Mouse (Mus musculus): ENCODE measurements around the gene Tmem87a.

Gene Tmem87a

DNA sequence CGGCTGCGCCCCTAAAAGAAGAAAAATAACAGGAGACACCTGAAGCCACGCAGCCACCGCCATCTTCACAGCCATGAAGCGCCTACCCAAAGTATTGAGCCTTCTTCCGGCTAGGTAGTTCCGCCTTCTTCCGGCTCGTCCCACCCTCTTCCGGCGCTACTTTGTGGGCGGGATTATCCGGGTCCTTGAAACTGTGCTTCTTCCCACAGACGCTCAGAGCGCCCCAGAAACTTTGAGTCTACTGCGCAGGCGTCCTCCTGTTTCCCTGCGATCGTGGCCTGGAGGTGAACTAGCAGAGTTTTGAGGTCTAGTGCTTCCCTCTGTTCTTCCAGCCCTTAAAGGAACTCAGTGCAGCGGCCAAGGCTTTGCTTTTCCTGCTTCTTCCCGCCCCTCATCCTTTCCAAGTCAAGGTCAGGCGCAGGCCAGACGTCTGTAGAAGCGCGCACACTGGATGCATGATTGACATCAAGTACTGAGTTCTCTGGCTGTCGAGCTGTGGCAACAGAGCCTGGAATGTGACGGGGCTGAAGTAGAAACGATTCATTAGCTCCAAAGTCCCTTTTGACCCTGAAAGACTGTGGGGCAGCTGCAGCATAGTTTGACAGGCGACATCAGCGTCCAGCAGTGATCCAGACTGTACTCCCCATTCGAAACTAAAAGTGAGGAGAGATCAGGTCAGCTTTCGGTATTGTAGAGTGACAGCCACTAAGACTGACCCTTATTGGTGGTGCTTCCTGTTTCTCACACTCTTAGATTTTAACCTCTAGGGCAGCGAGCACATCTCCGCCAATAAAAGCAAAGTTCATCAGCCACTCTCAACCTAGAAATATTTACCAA is at the start of gene Tmem87a:
Gene Tmem87a, minus strand, starts transcription at position 128 of the 837 bp plus-strand sequence.
- peak; percentile 94 to 95 for DNase-seq

- DNase-seq: no peak
These were observed 48.7 kb upstream of the Tmem87a start for GRCm38 (mm10) chr2:120452600-120452999.

DNA sequence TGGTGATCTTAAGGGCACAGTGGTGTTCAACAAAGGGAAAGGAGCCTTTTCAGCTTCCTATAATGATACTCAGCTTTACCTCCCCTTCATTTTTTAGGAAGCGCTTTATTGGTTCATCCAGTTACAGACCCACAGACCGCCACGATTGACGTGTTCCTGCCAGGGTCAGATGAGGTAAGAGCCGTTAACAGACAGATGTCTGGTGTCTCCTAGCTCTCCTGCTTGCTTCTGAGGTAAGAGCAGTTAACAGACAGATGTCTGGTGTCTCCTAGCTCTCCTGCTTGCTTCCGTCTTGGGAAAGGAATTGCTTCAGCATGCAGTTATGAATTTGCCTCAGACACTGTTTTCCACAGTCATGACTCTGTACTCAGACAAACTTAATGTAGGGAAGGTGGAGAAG is 46.8 kb upstream of the Tmem87a start:
- DNase-seq: no peak

GRCm38 (mm10) chr2:120447306-120447705 is 43.4 kb upstream of the Tmem87a start:
- no peak for DNase-seq

DNA sequence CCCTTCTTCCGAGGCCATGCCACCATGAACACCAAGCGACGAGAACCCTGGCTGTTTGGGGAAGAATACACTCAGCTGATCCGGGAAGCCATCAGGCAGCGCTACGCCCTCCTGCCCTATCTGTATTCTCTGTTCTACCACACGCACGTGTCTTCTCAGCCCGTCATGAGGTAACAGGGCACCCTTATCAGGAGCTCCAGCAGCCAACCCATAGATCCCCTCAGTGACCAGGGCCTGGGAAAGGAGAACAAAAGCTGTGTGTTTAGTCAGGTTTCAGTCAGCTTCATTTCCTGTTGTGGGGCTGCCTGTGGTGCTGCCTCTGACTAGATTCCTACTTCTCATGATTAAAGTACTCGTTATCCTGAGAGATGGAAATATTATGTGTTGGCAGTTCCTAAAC is 42.5 kb upstream of the Tmem87a start:
- DNase-seq: no peak

- DNase-seq: no peak
These were observed 40.6 kb upstream of the Tmem87a start for GRCm38 (mm10) chr2:120444486-120444885.

DNA sequence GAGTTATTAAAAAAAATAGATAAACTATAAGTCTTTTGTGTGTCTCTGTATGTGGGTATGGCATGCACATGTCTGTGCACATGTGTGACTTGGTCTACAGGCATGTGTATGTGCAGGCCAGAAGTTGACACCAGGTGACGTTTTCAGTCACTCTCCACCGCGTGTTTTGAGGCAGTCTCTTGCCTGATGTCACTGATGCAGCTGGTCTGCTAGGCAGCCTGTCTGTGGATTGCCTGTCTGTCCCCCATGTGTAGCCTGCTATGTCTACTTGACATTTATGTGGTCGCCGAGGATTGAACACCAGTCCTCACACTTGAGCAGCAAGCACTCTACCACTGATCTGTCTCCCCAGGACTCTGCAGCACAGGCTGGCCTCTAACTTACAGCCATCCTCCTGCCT is 20.5 kb upstream of the Tmem87a start:
- no peak for DNase-seq

- peak; percentile 30 to 31 for DNase-seq
These were observed 11.0 kb upstream of the Tmem87a start for GRCm38 (mm10) chr2:120414738-120415414.

- no peak for DNase-seq
These were observed 10.2 kb upstream of the Tmem87a start for GRCm38 (mm10) chr2:120414113-120414512.

DNA sequence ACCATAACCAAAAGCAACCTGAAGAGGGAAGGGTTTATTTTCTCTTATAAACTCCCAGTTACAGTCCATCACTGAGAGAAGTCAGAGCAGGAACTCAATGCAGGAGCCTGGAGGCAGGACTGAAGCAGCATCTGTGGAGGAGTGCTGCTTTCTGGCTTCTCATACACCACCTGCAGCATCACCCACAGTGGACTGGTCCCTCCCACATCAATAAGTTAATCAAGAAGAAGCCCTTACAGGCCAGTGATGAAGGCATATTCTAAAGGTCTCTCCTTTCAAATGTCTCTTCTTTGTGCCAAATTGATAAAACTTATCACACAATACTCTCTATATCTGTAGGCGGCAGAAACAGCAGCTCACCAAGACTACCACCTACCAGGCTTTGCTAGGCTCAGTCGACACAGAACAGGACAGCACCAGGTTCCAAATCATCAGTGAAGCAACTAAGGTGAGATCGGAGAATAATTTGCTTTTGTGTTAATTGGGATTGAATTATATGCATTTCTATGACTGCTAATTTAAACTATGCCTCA is 7.2 kb upstream of the Tmem87a start:
- DNase-seq: no peak

GRCm38 (mm10) chr2:120404823-120405765 is 1.2 kb upstream of the Tmem87a start:
- DNase-seq: peak in 1 of 2 experiments; percentile 22

GRCm38 (mm10) chr2:120403653-120403985 is 294 bp downstream of the Tmem87a start, which contains the start of gene Ganc:
Gene Ganc, plus strand, starts transcription at chr2:120403896.
- DNase-seq: no peak

DNA sequence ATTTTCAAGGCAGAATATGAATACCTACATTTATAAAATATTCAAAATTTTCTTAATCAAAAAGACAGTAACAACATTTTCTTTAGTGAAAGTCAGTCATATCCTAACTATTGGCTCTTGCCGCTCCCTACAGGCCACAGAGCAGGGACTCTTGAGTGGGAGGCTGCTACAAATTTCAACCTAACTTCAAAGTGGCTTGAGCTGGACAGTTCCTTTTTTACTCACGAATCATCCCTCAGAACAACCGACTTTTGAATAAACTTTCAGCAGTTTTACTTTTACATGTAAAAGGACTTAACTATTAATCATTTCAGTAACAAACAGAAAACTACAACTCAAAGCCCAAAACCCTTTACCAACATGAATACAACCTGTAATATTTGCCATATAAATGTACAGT is 1.1 kb downstream of the Tmem87a start:
- DNase-seq: no peak

DNA sequence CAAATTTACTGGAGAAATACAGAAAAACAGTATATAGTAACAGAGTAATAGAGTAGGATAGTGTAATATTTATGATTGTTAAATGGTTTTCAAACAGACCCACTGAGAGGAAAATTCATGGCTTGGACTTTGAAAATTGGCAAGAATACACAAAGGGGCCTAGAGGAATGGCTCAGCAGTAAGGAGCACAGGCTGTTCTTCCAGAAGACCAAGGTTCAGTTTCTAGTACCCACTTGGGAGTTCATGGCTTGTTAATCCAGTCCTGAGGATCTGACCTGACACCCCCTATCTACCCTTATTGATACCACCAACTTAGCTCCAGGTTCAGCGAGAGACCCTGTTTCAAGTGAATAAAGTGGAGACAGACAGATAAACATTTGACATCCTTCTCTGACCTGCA is 6.0 kb downstream of the Tmem87a start:
- DNase-seq: no peak

GRCm38 (mm10) chr2:120392406-120392805 is 11.5 kb downstream of the Tmem87a start:
- DNase-seq: no peak

- DNase-seq: no peak
These were observed 13.0 kb downstream of the Tmem87a start for GRCm38 (mm10) chr2:120390934-120391333.

- DNase-seq: no peak
These were observed 14.5 kb downstream of the Tmem87a start for GRCm38 (mm10) chr2:120389376-120389775.

GRCm38 (mm10) chr2:120387291-120387690 is 16.6 kb downstream of the Tmem87a start:
- no peak for DNase-seq

GRCm38 (mm10) chr2:120386264-120386663 is 17.6 kb downstream of the Tmem87a start:
- no peak for DNase-seq

- peak; percentile 14 to 34 for DNase-seq
These were observed 30.1 kb downstream of the Tmem87a start for GRCm38 (mm10) chr2:120373858-120374257.

GRCm38 (mm10) chr2:120367416-120368207 is 36.3 kb downstream of the Tmem87a start:
- no peak for DNase-seq

DNA sequence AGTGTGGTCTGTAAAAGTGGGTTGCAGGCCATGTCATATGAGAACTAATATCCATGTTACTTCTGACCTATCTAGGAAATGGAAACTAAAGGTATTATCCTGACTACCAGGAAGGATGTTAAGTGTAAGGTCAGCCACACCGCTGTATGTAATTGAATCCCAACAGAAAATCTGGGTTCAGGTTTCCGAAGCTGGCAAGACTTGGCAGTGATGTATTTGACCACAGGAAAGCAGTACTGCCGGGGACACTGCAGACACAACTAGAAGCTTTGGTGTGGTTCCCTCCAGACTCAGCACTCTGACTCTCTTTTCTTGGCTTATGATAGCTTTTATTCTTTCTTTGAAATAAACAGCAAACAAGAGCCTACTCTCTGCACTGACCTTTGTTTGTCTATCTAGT is 37.4 kb downstream of the Tmem87a start:
- DNase-seq: no peak

Measured in cerebellum, postnatal 36 days (tissue).